Mouse (Mus musculus): ENCODE results near the gene Zfp207. TPM values are rescaled to one million over a fixed set of nuclear protein-coding genes. Genes with fewer than 3 reads are reported as not detected.

The Zfp207 gene
- total RNA-seq, 2 experiments from 2014 or later = 193 to 206 TPM

Other genes starting within 250 kb of the Zfp207 start
- gene Tefm, start 241.1 kb upstream of the Zfp207 start, total RNA-seq (2021) = 10 to 100 TPM; 11.2 to 11.4 TPM
- 1 to 10 TPM; 3.0 to 5.0 TPM for gene Adap2, start 229.2 kb upstream of the Zfp207 start, total RNA-seq (2021)
- 1 to 10 TPM; 1.6 to 1.7 TPM for gene Rnf135, start 199.4 kb upstream of the Zfp207 start, total RNA-seq (2021)
- gene Rhot1, start 174.3 kb upstream of the Zfp207 start, total RNA-seq (2021) = 10 to 100 TPM; 64.9 to 65.2 TPM
- 1 to 10 TPM; 6.3 to 7.1 TPM for gene Rhbdl3, start 82.4 kb upstream of the Zfp207 start, total RNA-seq (2021)
- gene 5730455P16Rik, start 5.2 kb upstream of the Zfp207 start, total RNA-seq (2021) = 10 to 100 TPM; 41.1 to 45.2 TPM
- 100 to 1,000 TPM; 117 to 120 TPM for gene Psmd11, start 45.3 kb downstream of the Zfp207 start, total RNA-seq (2021)
- gene Cdk5r1, start 93.7 kb downstream of the Zfp207 start, total RNA-seq (2021) = 100 to 1,000 TPM; 380 to 382 TPM